Mouse (Mus musculus) ovary, postnatal 10 days (tissue): ENCODE data around the gene C2cd4b.
A peak's percentile ranks its signal among the peaks of the same experiment; 100 is the strongest.

Source experiments
- DNase-seq: peaks from one replicate; pipeline ENCODE4 v3.0.0; 2022; ENCODE audit warnings: low spot score

C2cd4b gene

GRCm38 (mm10) chr9:67759163-67759955 lies at the start of gene C2cd4b:
TSS of gene C2cd4b (plus strand) at chr9:67759437.
- no peak for DNase-seq

GRCm38 (mm10) chr9:67711051-67711877 lies 48.0 kb upstream of the C2cd4b start:
- peak; percentile 25 for DNase-seq

GRCm38 (mm10) chr9:67712146-67712545 lies 47.1 kb upstream of the C2cd4b start:
- no peak for DNase-seq

- no peak for DNase-seq
These were observed 42.2 kb upstream of the C2cd4b start for GRCm38 (mm10) chr9:67717081-67717480.

GRCm38 (mm10) chr9:67718596-67718995 lies 40.6 kb upstream of the C2cd4b start:
- DNase-seq, result no peak

DNA sequence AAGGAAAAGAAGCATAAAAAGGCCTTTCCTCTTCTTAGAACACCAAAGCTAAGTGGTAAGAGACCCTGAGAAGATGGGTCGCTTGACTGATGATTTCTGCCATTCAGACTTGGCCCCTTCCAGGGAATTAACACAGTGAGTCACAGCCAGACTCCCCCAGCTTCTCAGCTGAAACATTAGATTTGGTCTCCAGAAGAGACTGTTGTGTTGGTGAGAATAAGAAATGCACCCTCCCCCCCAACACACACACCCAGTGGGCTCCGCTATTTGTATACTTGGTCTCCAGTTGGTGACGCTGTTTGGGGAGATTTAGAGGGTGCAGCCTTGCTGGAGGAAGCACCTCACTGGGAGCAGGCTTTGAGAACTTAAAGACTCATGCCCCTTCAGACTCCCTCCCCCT lies 39.1 kb upstream of the C2cd4b start:
- no peak for DNase-seq

DNA sequence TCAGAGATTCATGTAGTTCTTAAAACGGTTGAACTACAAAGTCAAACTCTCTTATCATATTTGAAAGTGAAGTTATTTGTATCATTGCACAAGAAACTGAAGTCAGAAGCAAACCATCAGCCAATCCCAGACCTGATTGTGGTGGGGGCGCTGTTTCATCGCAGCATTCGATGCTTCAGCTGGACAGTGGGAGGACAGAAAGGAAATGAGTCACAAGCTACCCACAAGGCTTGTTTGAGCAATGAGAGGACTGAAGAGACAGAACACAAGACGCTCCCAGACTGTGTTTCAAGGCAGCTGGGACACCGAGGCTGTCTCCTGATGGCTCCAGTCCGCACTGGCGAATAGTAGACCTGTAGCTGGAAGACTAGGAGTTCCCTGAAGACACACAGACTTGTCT lies 36.9 kb upstream of the C2cd4b start:
- no peak for DNase-seq

- DNase-seq, result no peak
These were observed 34.0 kb upstream of the C2cd4b start for GRCm38 (mm10) chr9:67725196-67725595.

- no peak for DNase-seq
These were observed 25.5 kb upstream of the C2cd4b start for GRCm38 (mm10) chr9:67733716-67734115.

DNA sequence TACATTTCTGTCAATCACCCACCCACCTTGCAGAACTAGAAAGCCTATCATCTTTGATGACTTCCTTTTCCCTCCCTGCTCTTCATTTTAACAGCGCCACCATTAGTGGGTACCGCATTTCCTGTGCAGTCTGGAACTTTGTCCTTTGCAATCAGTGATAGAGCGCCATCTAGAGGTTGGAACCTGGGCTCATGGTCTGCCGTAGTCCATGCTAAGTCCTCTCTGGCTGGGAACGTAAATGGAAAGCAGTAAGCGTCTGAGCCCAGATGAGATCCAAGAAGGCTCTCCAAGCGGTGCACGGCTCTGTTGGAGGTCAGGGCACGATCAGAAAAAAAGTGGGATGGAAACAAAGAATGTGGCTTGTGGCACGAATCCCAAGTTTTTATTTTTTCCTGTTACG lies 23.8 kb upstream of the C2cd4b start:
- no peak for DNase-seq

DNA sequence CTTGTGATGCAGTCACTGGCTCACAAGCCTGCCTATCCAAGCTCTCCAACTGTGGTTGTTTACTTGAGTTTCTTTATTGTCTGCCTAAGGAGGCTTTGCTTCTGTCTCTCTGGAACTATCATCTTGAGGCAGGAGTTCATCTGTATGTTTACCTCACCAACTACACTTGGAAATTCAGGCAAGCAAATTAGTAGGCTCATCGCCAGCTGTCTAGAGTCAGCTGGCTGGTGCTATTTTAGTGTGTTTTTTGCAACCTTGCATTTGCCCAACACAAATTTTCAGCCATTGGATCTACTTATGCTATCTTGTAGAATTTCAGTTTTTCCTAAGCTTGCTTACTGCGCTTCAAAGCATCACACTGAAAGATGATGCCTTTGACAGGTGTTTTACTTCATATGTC lies 18.0 kb upstream of the C2cd4b start:
- DNase-seq, result no peak

DNA sequence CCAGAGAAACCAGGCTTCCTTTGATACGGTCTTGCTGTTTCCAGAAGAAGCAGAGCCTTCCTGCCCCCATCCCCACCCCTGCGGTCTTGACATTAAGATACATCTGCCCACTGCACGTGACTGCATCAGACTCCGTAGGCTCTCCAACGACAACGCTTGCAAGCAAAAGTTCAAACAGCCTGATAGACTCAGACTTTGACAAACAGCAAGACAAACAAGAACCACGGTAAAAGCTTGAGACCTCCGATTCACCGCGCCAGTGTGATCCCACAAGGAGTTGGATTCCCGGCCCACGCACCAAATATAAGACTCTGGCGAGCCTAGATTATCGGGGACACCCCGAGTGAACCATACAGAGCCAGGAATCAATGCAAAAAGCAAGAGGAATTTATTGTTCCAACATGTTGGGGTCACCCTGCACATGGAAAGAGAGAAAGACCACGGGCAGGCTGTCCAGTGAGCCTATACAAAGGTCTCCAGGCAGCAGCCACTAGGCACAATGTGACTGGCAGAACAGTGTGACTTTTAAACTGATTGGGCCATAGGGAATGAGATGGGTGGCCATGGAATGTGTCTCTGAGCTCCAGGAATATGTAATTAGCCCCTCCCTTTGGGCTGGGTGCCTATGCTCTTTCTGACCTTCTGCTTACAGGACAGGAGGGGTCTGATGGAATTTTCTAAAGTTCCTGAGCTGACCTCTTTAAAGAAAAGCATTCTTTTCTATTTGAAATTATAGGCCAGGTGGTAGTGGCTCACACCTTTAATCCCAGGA lies 5.6 kb upstream of the C2cd4b start:
- no peak for DNase-seq

DNA sequence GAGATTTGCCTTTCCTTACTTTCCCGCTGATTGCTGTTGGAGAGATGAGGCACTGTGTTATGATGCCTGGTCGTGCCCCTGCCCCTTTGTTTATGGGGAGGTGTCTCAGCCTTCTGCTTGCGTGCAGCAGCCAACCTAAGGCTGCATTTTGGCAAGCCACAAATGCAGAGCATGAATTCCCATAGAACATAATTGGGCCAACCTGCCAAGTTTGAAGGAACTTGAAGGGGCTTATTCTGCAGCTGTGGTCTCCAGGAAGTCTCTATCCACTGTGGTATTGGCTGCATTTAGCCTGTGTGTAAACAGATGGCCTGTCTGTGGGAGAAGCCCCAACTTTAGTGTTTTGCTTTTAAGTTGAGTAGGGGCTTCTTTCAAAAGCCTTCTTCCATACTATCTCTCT lies 4.5 kb upstream of the C2cd4b start:
- no peak for DNase-seq

- peak; percentile 14 for DNase-seq
These were observed 551 bp upstream of the C2cd4b start for GRCm38 (mm10) chr9:67758686-67759085.

GRCm38 (mm10) chr9:67759956-67760764 lies 923 bp downstream of the C2cd4b start:
- peak; percentile 16 for DNase-seq

DNA sequence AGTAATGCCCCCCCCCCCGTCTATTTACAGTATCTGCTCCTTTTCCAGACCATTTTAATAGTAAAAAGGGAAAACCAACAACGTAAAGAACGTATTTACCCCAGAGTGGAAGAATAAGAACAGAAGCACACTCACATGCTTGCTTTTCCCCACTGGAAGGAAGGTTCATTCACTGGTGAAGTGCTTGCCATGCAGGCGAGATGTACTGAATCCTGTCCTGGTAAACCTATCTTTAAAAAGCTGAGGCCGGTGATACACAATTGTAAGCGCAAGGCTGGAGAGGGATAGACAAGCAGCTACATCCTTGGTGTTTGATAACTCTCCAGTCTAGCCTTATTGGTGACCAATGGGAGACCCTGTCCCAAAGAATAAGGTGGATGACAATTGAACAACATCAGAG lies 1.8 kb downstream of the C2cd4b start:
- DNase-seq, result no peak

GRCm38 (mm10) chr9:67763326-67763725 lies 4.1 kb downstream of the C2cd4b start:
- DNase-seq, result no peak

- DNase-seq, result no peak
These were observed 7.2 kb downstream of the C2cd4b start for GRCm38 (mm10) chr9:67766405-67766804.

DNA sequence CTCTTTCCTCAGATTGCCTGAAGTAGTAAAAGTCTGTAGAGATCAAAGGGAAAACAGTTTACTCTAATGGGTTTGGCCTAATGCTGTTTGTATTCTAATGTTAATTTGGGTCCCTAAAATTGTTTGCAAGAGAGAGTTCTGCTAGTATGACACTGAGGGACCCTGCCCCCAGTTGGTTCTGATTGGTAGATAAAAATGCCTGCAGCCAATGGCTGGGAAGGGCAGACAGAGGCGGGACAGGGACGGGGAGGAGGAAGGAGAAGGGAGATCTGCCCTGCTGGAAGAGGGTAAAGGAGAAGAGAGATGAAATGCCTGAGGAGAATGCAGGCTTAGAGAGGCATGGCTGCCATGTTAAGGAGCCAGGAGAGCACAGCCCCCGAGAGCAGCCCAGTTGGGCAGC lies 7.7 kb downstream of the C2cd4b start:
- DNase-seq, result no peak

DNA sequence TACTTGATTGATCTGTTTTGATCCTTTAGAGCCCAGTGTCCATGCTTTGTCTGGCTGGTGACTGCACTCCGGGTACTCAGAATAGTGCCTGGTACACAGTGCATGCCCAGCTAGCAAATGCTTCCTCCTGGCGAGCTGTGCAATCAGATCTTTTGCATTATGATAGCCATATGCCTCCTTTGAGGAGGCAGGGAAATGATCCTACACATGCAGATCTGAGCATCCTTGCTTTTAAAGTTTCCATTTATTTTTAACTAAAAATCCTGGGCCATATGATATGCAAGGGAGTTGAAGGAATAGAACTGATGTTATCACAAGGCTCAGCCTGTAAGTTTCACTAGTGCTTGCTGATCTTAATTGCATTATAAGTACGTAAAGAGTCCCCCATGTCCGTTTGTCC lies 9.6 kb downstream of the C2cd4b start:
- no peak for DNase-seq

DNA sequence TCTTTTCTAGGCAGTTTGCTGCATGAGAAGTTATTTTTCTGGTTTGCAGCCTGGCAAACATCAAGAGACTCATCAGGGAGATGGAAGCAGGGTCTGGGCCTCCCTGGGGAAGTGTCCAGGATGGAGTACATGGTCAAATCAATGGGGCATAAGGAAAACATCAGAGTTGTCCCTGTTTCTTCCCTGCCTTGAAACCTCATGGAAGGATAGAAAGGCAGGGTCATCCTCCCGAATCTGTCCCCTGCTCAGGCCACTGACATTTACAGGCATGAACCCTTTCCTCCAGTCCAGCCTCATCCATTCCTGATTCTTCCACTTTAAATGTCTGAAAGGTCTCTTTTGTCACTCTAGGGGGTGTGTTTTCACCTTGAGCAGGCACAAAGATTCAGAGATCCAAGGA lies 10.2 kb downstream of the C2cd4b start:
- DNase-seq, result no peak

- no peak for DNase-seq
These were observed 12.1 kb downstream of the C2cd4b start for GRCm38 (mm10) chr9:67771293-67771692.
